Mouse (Mus musculus) intestine, embryonic 14.5 days (tissue): ENCODE data around the gene Tcf3. TPM values are rescaled to one million over a fixed set of nuclear protein-coding genes. Genes with fewer than 3 reads are reported as not detected.

ENCODE experiments used
- ATAC-seq: fragments of 200-750 bp; cut with Nextera tagmentation; replicated peaks from 2 replicates; pipeline ENCODE4 v1.8.0; 2017; ENCODE audit warnings: low read depth, moderate number of reproducible peaks, moderate TSS enrichment, moderate library complexity; ENCODE audit not compliant: low FRiP score, low TSS enrichment
- DNase-seq: peaks from one replicate; pipeline ENCODE4 v3.0.0-alpha.2; 2018; ENCODE audit warnings: low spot score
- H3K27ac ChIP-seq: fragments of 300-500 bp; sonication (generic); 2 replicates; pipeline ENCODE4 v1.5.1; 2014; ENCODE audit warnings: low read depth, mild to moderate bottlenecking, control low read depth
- H3K27me3 ChIP-seq: fragments of 300-500 bp; sonication (generic); replicated peaks from 2 replicates; pipeline ENCODE4 v1.6.1; 2014; ENCODE audit warnings: low read length, control low read depth; ENCODE audit not compliant: control insufficient read depth, insufficient read depth
- H3K36me3 ChIP-seq: fragments of 300-500 bp; sonication (generic); 2 replicates; pipeline ENCODE4 v1.6.1; 2014; ENCODE audit warnings: low read length, control low read depth; ENCODE audit not compliant: control insufficient read depth, insufficient read depth
- H3K4me1 ChIP-seq: fragments of 300-500 bp; sonication (generic); replicated peaks from 2 replicates; pipeline ENCODE4 v1.6.1; 2014; ENCODE audit warnings: low read length, control low read depth, mixed read lengths; ENCODE audit not compliant: control insufficient read depth, insufficient read depth
- H3K4me2 ChIP-seq: fragments of 300-500 bp; sonication (generic); 2 replicates; pipeline ENCODE4 v1.6.1; 2014; ENCODE audit warnings: low read length
- H3K4me3 ChIP-seq: fragments of 300-500 bp; sonication (generic); 2 replicates; pipeline ENCODE4 v1.5.1; 2014; ENCODE audit warnings: low read depth, low read length, control low read depth, mixed read lengths
- H3K9ac ChIP-seq: fragments of 300-500 bp; sonication (generic); 2 replicates; pipeline ENCODE4 v1.6.1; 2014; ENCODE audit warnings: mild to moderate bottlenecking, low read length
- H3K9me3 ChIP-seq: fragments of 300-500 bp; sonication (generic); 2 replicates; pipeline ENCODE4 v1.6.1; 2016; ENCODE audit warnings: low read length, control low read depth; ENCODE audit not compliant: control insufficient read depth
- WGBS: fragments of 180-500 bp; shearing (Covaris S2); extraction: QIAGEN DNeasy Blood & Tissue Kit; methylation state at CpG from one replicate; pipeline ENCODE4 v1.1.7; 2014; 5-methylcytosine and 5-hydroxymethylcytosine counted together
- polyA plus RNA-seq: library from polyadenylated mRNA; unstranded; fragments of >200 nt; fragmentation: Nextera tagmentation; extraction: Ambion mirVana; gene quantifications from 2 replicates; pipeline ENCODE4 v1.2.1, GENCODE M21; 2014

Gene Tcf3
- polyA plus RNA-seq, 1 experiment from 2014 or later: 114 TPM

GRCm38 (mm10) chr10:80459671-80460070, 26.2 kb upstream of the Tcf3 start:
- no peak overlapping the region for H3K9ac ChIP-seq
- WGBS: 87% methylated on average over 11 of the region's 11 CpGs
- no peaks in the 10 kb centered on the region for H3K36me3 ChIP-seq
- no peaks in the 10 kb centered on the region for H3K9me3 ChIP-seq
- H3K27me3 ChIP-seq: peaks cover 3% of the 10 kb centered on the region; the same call in 1 of the 2 replicates
- ATAC-seq (no peak), DNase-seq (no peak)
- no peak overlapping the region for H3K4me2 ChIP-seq
- peaks cover 2% of the 10 kb centered on the region; the same call in 1 of the 2 replicates for H3K4me1 ChIP-seq
- H3K27ac ChIP-seq: no peak overlapping the region
- no peak overlapping the region for H3K4me3 ChIP-seq

GRCm38 (mm10) chr10:80459236-80459635, 25.8 kb upstream of the Tcf3 start:
- Histone ChIP-seq H3K36me3 (no peaks in the 10 kb centered on the region), H3K4me1 (no peaks in the 10 kb centered on the region), H3K4me2 (no peak overlapping the region), H3K4me3 (no peak overlapping the region), H3K9me3 (no peaks in the 10 kb centered on the region), H3K27ac (no peak overlapping the region), H3K27me3 (peaks cover 3% of the 10 kb centered on the region; the same call in 1 of the 2 replicates), H3K9ac (no peak overlapping the region)
- 67% methylated on average over 10 of the region's 10 CpGs for WGBS
- DNase-seq: no peak
- ATAC-seq: no peak

GRCm38 (mm10) chr10:80455697-80456096, 22.2 kb upstream of the Tcf3 start:
- no peaks in the 10 kb centered on the region; the same call in 1 of the 2 replicates for H3K27me3 ChIP-seq
- no peak for ATAC-seq

GRCm38 (mm10) chr10:80454781-80455180, 21.3 kb upstream of the Tcf3 start:
- Histone ChIP-seq H3K27ac (no peak overlapping the region), H3K4me1 (0 out of 2 replicates have a peak, but pooled peaks cover 4% of the 10 kb centered on the region), H3K9me3 (no peaks in the 10 kb centered on the region), H3K4me2 (no peak overlapping the region), H3K27me3 (no peaks in the 10 kb centered on the region), H3K9ac (no peak overlapping the region), H3K4me3 (no peak overlapping the region), H3K36me3 (no peaks in the 10 kb centered on the region)
- ATAC-seq (no peak), DNase-seq (no peak)
- 83% methylated on average over 5 of the region's 5 CpGs for WGBS

More at GRCm38 (mm10) chr10:80455697-80456096, 22.2 kb upstream of the Tcf3 start:
- Histone ChIP-seq H3K27ac (no peak overlapping the region), H3K36me3 (no peaks in the 10 kb centered on the region), H3K9ac (no peak overlapping the region), H3K4me2 (no peak overlapping the region), H3K9me3 (no peaks in the 10 kb centered on the region), H3K4me3 (no peak overlapping the region), H3K4me1 (0 out of 2 replicates have a peak, but pooled peaks cover 2% of the 10 kb centered on the region)
- WGBS: 78% methylated on average over 5 of the region's 5 CpGs
- DNase-seq: no peak

- no peaks in the 10 kb centered on the region for H3K27me3 ChIP-seq
- H3K36me3 ChIP-seq: no peaks in the 10 kb centered on the region
- H3K9ac ChIP-seq: no peak overlapping the region
- H3K27ac ChIP-seq: no peak overlapping the region
- no peak overlapping the region for H3K4me3 ChIP-seq
- no peak for ATAC-seq
- H3K9me3 ChIP-seq: no peaks in the 10 kb centered on the region
- WGBS: 38% methylated on average over 10 of the region's 10 CpGs
- no peak for DNase-seq
- no peak overlapping the region for H3K4me2 ChIP-seq
- 0 out of 2 replicates have a peak, but pooled peaks cover 4% of the 10 kb centered on the region for H3K4me1 ChIP-seq
Observed at GRCm38 (mm10) chr10:80453601-80454000, 20.2 kb upstream of the Tcf3 start.

- DNase-seq (no peak), ATAC-seq (no peak)
- H3K4me1 ChIP-seq: 0 out of 2 replicates have a peak, but pooled peaks cover 4% of the 10 kb centered on the region
- no peaks in the 10 kb centered on the region for H3K9me3 ChIP-seq
- no peak overlapping the region for H3K4me2 ChIP-seq
- H3K9ac ChIP-seq: no peak overlapping the region
- H3K4me3 ChIP-seq: no peak overlapping the region
- no peak overlapping the region for H3K27ac ChIP-seq
- H3K36me3 ChIP-seq: no peaks in the 10 kb centered on the region
- H3K27me3 ChIP-seq: no peaks in the 10 kb centered on the region; the same call in 1 of the 2 replicates
- WGBS: 8% methylated on average over 6 of the region's 6 CpGs
Observed at GRCm38 (mm10) chr10:80450599-80450998, 17.2 kb upstream of the Tcf3 start.

- no peaks in the 10 kb centered on the region; the same call in 1 of the 2 replicates for H3K27me3 ChIP-seq
- no peak overlapping the region for H3K27ac ChIP-seq
- 7% methylated on average over 26 of the region's 26 CpGs for WGBS
- DNase-seq (peak; percentile 95), ATAC-seq (peak; percentile 83)
- no peak overlapping the region for H3K9ac ChIP-seq
- H3K36me3 ChIP-seq: no peaks in the 10 kb centered on the region
- no peak overlapping the region for H3K4me3 ChIP-seq
- H3K9me3 ChIP-seq: no peaks in the 10 kb centered on the region
- peak overlapping the region; percentile 15; the same call in 1 of the 2 replicates for H3K4me2 ChIP-seq
- H3K4me1 ChIP-seq: peaks cover 4% of the 10 kb centered on the region; the same call in 1 of the 2 replicates
Observed at GRCm38 (mm10) chr10:80445898-80446601, 12.6 kb upstream of the Tcf3 start.

GRCm38 (mm10) chr10:80445052-80445451, 11.6 kb upstream of the Tcf3 start:
- no peak overlapping the region for H3K27ac ChIP-seq
- no peaks in the 10 kb centered on the region for H3K36me3 ChIP-seq
- H3K4me1 ChIP-seq: no peaks in the 10 kb centered on the region; the same call in 1 of the 2 replicates
- no peak overlapping the region for H3K4me2 ChIP-seq
- no peak overlapping the region for H3K4me3 ChIP-seq
- no peaks in the 10 kb centered on the region for H3K9me3 ChIP-seq
- no peak overlapping the region for H3K9ac ChIP-seq
- ATAC-seq (no peak), DNase-seq (no peak)
- H3K27me3 ChIP-seq: no peaks in the 10 kb centered on the region; the same call in 1 of the 2 replicates
- 45% methylated on average over 1 of the region's 1 CpGs for WGBS
